Mouse (Mus musculus) C2C12 (cell line): ENCODE data around the gene Rnf31. TPM values are rescaled to one million over a fixed set of nuclear protein-coding genes. Genes with fewer than 3 reads are reported as not detected.

ENCODE experiments used
- H3K27me3 ChIP-seq: one replicate; pipeline ENCODE4 v1.6.1; 2011; ENCODE audit not compliant: control insufficient read depth, insufficient read depth, insufficient read length
- H3K36me3 ChIP-seq: one replicate; pipeline ENCODE4 v1.6.1; 2011; ENCODE audit not compliant: control insufficient read depth, insufficient read depth
- H3K4me3 ChIP-seq: one replicate; pipeline ENCODE4 v1.5.1; 2011; ENCODE audit warnings: mild to moderate bottlenecking, control low read depth; ENCODE audit not compliant: poor library complexity, insufficient read depth, severe bottlenecking
- H3K79me2 ChIP-seq: one replicate; pipeline ENCODE4 v1.6.1; 2011; ENCODE audit not compliant: control insufficient read depth, insufficient read depth
- H3K79me3 ChIP-seq: one replicate; pipeline ENCODE4 v1.6.1; 2011; ENCODE audit warnings: low read depth, control low read depth
- H3ac ChIP-seq: one replicate; pipeline ENCODE3; 2011; ENCODE audit warnings: low read depth; ENCODE audit not compliant: control insufficient read depth, insufficient read length
- CEBPB ChIP-seq: IDR thresholded peaks from one replicate; pipeline ENCODE4 v1.6.1; 2011; ENCODE audit warnings: low read depth, mild to moderate bottlenecking, control low read depth, moderate library complexity
- CTCF ChIP-seq: IDR thresholded peaks from one replicate; pipeline ENCODE4 v1.5.1; 2011; ENCODE audit not compliant: control insufficient read depth, insufficient read depth, insufficient read length
- FOSL1 ChIP-seq: IDR thresholded peaks from one replicate; pipeline ENCODE4 v1.8.0; 2011; ENCODE audit warnings: mild to moderate bottlenecking, low read length; ENCODE audit not compliant: poor library complexity, insufficient read depth, severe bottlenecking
- MAX ChIP-seq: IDR thresholded peaks from one replicate; pipeline ENCODE4 v1.6.1; 2011; ENCODE audit warnings: mild to moderate bottlenecking, control low read depth
- MYOD1 ChIP-seq: IDR thresholded peaks from one replicate; pipeline ENCODE4 v1.6.1; 2011; ENCODE audit warnings: low read depth; ENCODE audit not compliant: control insufficient read depth, insufficient read length
- MYOG ChIP-seq: IDR thresholded peaks from one replicate; pipeline ENCODE4 v1.6.1; 2011; ENCODE audit not compliant: control insufficient read depth, insufficient read length; ENCODE audit errors: extremely low read depth
- USF1 ChIP-seq: IDR thresholded peaks from one replicate; pipeline ENCODE4 v1.6.1; 2011; ENCODE audit warnings: low read depth, mild to moderate bottlenecking, control low read depth, moderate library complexity
- polyA plus RNA-seq: library from polyadenylated mRNA; unstranded; fragments of >200 nt; fragmentation: generic; extraction: Trizol; gene quantifications from one replicate; pipeline ENCODE4 v1.2.1, GENCODE M21; 2012; ENCODE audit warnings: missing spikeins

The Rnf31 gene
- polyA plus RNA-seq, 1 experiment = 9.4 TPM

- peak within 1 kb of the TSS; percentile 84 for H3ac ChIP-seq
- H3K79me3 ChIP-seq = no peaks in the 10 kb centered on the region
- no peaks in the 10 kb centered on the region for H3K27me3 ChIP-seq
- H3K4me3 ChIP-seq = peak within 1 kb of the TSS; percentile 55
- H3K79me2 ChIP-seq = no peaks in the 10 kb centered on the region
- peaks cover 2% of the 10 kb centered on the region for H3K36me3 ChIP-seq
- TF ChIP-seq FOSL1 = no peak
- peak; percentile 58 for TF ChIP-seq CEBPB
- peak; percentile 92 for TF ChIP-seq MAX
- TF ChIP-seq USF1 = peak; percentile 88
Measured at GRCm38 (mm10) chr14:55560202-55561073, 31.1 kb upstream of the Rnf31 start, which contains the start of gene A730061H03Rik. TSS of gene A730061H03Rik (minus strand) at chr14:55560406.

- Histone ChIP-seq H3K79me3 (no peaks in the 10 kb centered on the region), H3ac (no peak overlapping the region), H3K27me3 (no peaks in the 10 kb centered on the region), H3K4me3 (no peak overlapping the region), H3K36me3 (peaks cover 9% of the 10 kb centered on the region), H3K79me2 (no peaks in the 10 kb centered on the region)
- TF ChIP-seq USF1 = no peak
- TF ChIP-seq CTCF = no peak
- TF ChIP-seq MYOD1 = no peak
- no peak for TF ChIP-seq MAX
- no peak for TF ChIP-seq CEBPB
- TF ChIP-seq FOSL1 = no peak
- no peak for TF ChIP-seq MYOG
Measured at GRCm38 (mm10) chr14:55561860-55562259, 29.6 kb upstream of the Rnf31 start.

- H3K27me3 ChIP-seq = no peaks in the 10 kb centered on the region
Measured at GRCm38 (mm10) chr14:55563249-55563648, 28.3 kb upstream of the Rnf31 start.

GRCm38 (mm10) chr14:55565748-55566147 lies 25.8 kb upstream of the Rnf31 start:
- H3ac ChIP-seq = no peak overlapping the region
- H3K4me3 ChIP-seq = no peak overlapping the region
- H3K79me3 ChIP-seq = no peaks in the 10 kb centered on the region
- H3K36me3 ChIP-seq = peaks cover 14% of the 10 kb centered on the region
- H3K27me3 ChIP-seq = no peaks in the 10 kb centered on the region
- TF ChIP-seq CEBPB (no peak), CTCF (no peak), FOSL1 (no peak), MYOG (no peak), USF1 (no peak), MYOD1 (no peak), MAX (no peak)
- H3K79me2 ChIP-seq = no peaks in the 10 kb centered on the region

More at GRCm38 (mm10) chr14:55563249-55563648, 28.3 kb upstream of the Rnf31 start:
- no peaks in the 10 kb centered on the region for H3K79me2 ChIP-seq
- H3K36me3 ChIP-seq = peaks cover 14% of the 10 kb centered on the region
- no peaks in the 10 kb centered on the region for H3K79me3 ChIP-seq
- no peak for TF ChIP-seq MYOG
- H3ac ChIP-seq = no peak overlapping the region
- H3K4me3 ChIP-seq = no peak overlapping the region

GRCm38 (mm10) chr14:55567496-55567895 lies 24.0 kb upstream of the Rnf31 start:
- Histone ChIP-seq H3K79me2 (no peaks in the 10 kb centered on the region), H3K27me3 (no peaks in the 10 kb centered on the region), H3K36me3 (peaks cover 14% of the 10 kb centered on the region), H3K79me3 (no peaks in the 10 kb centered on the region), H3ac (no peak overlapping the region), H3K4me3 (no peak overlapping the region)
- TF ChIP-seq FOSL1 (no peak), CTCF (no peak), CEBPB (no peak), USF1 (no peak), MYOD1 (no peak)

- H3ac ChIP-seq = no peak overlapping the region
- no peak for TF ChIP-seq CEBPB
- H3K4me3 ChIP-seq = no peak overlapping the region
- H3K36me3 ChIP-seq = peaks cover 11% of the 10 kb centered on the region
- H3K79me3 ChIP-seq = no peaks in the 10 kb centered on the region
- no peaks in the 10 kb centered on the region for H3K27me3 ChIP-seq
- H3K79me2 ChIP-seq = no peaks in the 10 kb centered on the region
Measured at GRCm38 (mm10) chr14:55570588-55570987, 20.9 kb upstream of the Rnf31 start.
